Mouse (Mus musculus) cerebellum, postnatal 4 days (tissue): ENCODE measurements at regions not wholly inside any gene's neighbourhood (a gene's known extent, or its start where the extent isn't known, plus 50 kb on each side); places are given as distances from the start of the nearest gene placed in this dataset.

ENCODE experiments used
- DNase-seq, 2 experiments: peaks; one replicate each; pipeline ENCODE4 v3.0.0; 2022; ENCODE audit warnings: low spot score in 2 of 2, mixed read lengths in 1 of 2

DNA sequence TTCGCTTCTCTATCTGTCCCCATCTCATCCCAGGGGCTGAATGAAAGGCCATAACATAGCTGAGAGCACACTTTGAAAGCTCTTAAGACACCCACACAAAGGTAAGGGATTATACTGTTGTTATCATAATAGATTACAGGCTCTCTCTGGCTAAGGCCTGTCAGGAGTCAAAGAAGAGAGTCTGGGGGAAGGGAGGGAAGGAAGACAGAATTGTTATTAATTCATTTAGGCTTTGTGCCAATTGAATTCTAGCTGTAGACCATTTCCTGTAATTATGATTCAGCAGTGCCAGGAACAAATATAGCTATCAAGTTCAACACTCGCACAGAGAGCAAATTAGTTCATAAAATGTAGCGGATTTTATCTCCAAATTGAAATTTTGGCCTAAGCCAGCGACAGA is 369.3 kb upstream of the Gm10306 start:
- no peak for DNase-seq

DNA sequence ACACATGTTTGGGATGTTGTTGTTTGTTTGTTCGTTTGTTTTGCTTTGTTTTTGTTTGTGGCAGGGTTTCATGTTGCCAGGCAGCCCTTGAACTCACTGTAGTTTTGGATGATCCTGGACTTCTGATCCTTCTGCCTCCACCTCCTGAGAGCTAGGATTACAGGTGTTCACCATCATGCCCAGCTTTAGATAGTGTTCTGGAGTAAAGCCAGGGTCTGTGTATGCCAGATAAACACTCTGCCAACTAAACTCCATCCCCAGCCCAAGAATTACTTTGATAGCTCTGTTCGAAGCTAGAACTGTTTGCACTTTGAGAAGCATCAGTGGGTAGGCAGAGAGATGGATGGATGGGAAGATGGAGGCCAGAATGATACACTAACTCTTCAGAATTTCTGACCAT is 368.0 kb upstream of the Gm10306 start:
- no peak for DNase-seq

DNA sequence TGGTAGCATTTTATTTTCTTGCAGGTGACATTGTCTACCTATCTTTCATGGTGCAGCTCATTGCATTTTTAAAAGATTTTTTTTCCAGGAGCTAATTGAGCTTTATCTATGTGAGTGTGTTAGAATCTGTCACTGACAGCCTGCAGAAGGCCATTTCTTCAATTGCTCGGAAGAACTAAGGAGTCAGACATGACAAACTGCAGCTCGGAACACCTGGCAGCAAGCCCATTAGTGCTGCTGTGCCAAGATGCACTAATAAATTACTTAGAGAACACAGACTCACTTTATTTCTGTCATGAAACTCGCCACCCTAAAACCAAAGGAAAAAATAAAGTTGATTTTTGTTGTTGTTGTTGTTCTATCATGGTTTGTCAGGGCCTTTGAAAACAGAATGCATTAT is 367.5 kb upstream of the Gm10306 start:
- DNase-seq = peak in 1 of 2 experiments; percentile 51

DNA sequence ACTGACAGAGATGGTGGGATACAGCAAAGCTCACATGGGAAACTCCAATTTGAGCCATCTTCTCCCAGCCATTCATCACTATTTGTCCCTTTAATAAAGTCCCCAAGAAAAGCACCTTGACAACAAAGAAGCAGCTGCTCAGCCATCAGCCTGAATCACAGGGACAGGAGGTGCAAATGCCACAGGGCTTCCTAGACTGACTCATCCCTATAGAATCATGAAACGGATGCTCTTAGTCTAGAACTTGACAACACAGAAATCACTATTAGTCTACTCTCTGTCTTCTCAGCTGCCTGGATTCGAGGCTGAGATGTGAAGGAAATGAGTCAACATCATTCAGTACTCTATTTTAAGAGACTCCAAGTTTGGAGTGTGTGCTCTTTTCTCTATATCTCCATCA is 365.4 kb upstream of the Gm10306 start:
- no peak for DNase-seq

DNA sequence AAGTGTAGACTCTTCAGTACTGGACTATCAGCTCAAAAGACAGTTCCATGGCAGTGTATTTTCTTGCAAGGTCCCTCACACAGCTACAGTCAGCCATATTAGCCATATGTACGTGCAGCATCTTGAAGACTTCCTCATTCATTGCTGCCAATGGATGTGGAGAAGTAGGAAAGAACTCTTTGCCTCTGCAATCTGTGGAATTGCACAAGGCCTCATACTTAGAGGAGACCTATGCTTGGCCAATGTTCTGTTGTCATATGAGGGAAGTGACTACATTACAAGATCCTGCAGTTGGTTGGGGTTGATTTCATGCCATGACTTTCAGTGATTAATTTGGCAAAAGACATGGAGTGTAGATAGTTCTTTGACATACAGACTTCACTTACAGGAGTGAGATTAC is 340.1 kb upstream of the Gm10306 start:
- DNase-seq = no peak

DNA sequence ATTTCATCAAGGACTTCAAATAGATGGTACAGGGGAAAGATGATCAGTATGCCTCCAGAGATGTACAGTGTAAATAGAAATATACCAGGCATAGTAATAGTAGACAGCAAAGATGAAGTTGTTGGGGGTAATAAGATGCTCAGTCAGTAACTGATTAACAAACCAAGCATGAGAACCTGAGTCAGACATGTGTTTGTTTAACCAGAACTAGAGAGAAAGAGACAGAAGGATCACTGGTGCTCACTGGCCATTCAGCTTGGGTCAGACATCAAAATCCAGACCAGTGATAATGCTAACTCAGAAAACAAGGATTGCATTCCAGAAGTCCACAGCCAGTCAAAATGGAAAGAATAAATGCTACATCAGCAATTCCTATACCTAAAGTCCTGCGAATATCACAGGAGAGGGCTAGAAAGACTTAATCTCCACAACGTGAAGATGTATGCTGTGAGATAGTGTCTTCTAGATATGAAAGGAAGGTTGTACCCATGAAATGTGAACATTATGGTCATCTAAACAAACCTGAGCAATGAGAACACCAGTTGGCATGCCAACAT is 320.6 kb upstream of the Gm10306 start:
- DNase-seq = no peak

DNA sequence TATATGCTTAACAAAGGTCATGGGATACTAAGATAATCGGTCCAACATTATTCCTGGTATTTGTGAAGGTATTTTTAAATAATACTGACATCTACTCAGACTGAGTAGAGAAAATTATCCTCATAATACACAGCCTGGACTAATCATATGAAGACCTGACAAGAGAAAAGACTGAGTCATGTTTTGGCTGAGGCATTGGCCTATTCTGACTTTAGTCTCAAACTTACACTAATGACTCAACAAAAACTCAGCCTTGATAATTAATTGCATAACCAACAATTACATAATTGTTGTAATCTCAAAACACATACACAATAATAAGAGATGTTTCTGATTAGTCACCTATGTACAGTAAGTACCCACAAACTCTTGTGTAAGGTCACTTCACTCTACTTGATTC is 300.3 kb upstream of the Gm10306 start:
- DNase-seq = no peak

DNA sequence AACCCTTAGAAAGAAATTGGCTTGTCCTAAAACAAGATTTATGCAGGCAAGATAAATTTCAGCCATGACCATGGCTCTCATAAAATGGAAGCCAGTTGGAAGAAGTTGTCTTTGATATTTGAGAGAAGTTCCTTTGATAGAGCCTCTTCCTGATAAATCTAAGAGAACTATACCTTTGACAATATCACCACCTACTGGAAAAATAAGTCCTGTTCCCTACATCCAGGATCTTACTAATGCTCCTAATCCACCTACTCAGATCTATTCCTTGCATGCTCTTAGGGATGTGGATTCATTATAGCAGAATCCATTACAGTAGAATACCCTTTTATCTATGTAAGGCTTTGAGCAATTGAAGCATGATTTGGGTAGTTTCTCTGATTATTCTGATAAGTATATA is 295.2 kb upstream of the Gm10306 start:
- DNase-seq = no peak

DNA sequence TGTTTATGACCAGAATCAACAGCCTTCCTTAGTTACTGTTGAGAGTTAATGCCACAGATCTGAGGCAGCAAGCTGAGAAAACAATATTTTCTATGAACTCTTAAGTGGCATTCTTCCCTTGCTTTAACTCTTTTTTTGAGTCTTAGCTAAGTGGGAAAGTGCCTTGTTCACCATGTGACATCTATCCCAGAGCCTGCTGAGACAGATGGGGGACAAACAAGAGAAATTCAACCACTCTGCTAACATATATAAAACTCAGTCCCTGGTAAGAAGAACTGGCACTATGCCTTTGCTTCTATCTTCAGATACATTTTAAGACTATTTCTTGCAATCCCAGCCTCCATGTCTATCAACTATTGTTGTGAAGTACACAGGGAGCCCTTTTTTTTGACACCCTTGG is 274.6 kb upstream of the Gm10306 start:
- DNase-seq = no peak

DNA sequence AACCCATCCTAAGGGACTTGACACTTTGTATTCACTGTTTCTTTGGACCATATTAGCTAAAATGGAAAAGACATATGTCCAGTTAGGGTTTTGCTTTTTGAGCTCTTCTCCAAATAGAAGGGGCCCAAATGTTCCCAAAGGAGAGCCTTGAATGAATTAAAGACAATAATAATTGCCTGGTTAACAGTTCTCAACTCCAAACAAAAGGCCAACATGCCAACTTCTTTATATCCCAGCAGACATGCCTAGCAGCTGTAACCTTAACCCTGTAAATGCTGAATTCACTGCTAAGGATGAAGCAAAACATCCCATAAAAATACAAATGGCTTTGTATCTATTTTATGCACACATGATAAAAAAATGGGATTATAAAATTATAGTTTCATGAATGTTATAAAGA is 264.2 kb upstream of the Gm10306 start:
- no peak for DNase-seq

DNA sequence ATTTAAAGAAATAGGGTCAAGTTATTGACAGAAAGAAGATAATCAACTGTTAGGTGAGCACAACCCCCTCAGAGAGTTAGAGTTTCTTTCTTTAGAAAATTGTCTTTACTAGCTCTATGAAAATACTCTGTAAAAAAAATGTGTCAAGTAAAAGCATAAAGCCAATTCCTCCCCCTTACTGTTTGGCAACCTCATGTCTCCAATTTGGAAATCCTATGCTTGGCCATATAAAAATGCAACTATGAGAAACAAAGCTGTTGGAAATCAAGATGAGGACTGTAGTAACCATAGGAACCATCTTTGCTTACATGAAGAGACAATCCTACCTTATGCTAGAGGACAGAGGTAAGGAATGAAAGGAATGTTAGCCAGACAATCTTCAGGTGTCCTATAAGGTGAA is 239.0 kb upstream of the Gm10306 start:
- DNase-seq = no peak

DNA sequence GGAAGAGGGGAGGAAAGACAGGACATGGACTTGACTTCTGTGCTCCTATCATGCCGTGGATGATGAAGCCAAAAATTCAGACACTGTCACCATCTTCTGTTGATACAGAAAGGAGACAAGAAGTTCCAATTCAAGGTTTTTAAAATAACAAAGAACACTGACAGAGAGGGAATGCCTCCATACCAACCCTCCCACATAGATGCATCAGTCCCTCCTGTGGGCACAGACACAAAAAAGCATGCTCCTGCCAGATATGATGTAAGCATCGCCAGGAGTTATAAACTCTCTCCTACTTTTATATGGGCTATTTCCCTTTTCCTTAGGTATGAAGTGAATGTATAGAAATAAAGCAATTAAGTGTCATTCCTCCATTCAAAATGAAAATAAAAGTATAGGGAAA is 229.6 kb upstream of the Gm10306 start:
- no peak for DNase-seq

DNA sequence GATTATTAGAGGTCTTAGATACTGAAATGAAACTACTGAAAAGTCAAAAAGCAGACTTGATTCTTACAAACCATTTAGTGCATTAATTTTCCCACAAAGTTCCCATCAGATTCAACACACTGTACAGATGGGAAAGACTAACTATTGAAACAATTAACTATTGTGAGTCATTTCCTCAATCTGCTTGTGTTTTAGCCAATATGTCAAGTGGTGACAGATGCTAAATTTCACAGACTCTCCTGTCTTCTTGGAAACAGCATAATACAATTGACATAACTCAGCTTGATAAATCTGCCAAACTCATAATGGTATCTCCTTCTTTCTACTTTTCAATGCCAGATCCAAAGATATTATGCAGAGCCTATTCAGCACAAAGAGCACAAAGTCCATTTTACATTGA is 213.0 kb upstream of the Gm10306 start:
- DNase-seq = no peak

DNA sequence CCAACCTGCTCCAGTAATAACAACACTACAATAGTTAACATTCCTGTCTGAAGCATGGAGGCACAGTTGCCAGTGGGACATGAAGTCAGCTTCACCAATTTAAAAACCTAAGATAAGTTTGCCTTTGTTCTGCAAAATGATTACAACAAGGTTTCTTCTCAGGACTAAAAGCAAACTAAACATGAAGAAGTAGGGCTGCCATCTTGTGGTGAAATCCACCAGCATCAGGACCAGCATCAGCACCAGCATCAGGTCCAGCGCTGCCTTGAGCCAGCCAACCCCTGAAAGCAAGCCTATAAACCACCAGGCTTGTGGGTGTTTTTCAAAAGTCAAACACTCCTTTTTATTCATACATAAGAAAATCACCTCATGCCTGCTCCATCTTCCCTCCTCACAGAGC is 207.1 kb upstream of the Gm10306 start:
- no peak for DNase-seq

DNA sequence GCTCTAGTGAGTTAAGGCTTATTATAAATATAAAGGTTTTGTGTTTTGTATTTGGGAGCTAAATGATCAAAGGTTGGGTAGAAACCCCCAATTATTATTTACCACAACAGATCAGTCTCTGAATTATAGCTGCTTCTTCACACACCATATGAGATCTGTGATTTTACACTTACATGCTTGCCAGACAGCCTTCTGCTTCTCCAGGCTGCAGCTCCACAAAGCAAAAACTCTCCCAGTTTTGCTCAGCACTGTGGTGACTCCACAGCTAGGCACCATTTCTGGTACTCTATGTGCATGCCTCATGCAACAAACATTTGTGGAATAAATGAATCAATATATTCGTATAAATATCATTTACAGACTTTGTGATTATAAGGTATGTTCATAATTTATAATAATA is 199.4 kb upstream of the Gm10306 start:
- DNase-seq = no peak

DNA sequence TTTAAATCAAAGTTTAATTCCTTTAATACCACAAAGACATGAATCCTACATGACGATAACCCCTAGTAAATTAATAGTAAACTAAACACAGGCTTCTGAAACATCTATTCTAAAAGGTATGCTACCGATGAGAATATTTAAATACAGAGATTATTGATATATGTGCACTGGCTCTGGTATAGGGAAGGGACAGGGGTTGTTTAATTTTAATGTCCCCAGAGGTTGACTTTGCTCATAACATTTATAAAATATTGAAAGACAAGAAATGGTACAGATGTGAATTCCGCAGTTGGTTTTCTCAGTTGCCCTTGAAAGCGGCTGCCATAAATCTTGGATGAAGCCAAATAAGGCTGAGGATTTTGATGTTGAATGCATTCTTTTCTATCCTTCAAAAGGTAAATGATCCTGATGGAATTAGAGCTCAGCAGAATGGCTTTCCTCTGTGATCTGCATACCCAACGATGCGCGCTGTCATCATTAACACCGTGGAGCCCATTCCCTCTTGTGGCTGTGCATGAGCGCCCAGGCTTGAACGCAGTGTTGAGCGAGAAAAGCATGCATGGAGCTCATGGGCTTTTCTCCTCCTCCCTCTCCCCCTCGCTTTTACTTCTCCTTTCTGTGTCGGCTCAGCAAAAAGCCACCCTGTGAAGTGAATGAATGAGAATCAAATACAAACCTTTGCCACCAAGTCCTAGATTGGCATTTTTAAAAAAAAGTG is 195.4 kb upstream of the Gm10306 start:
- DNase-seq = no peak

DNA sequence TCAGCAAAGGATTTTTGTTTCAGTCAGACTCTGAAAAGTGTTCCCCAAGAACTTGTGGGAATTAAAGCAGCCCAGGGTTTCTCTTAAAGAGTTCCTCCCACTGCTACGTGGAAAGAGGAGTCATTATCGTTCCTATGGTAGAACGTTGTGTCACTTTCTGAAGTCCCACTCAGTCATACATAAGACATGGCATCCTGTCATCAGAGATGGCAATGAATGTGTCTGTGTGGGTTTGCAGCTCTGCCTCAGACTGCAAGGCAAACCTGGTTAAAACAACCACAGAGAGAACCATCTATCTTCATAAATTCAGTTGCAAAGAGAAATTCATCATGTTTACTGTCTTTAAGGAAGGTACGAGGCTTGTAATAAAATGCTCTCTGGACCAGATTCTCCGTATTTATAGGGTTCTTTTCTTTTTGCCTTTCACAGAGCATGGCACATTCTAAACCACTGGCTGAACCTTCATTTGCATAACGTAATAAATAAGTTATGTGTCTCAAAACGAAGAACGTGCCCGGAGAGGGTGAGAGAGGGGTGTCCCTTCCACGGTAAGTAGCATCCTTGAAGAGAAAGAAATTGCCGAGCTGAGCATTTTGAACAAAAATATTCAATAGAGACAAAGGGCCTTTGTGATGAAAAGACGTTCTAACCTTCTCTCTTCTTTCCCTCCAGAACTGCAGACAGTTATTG is 194.7 kb upstream of the Gm10306 start:
- no peak for DNase-seq

DNA sequence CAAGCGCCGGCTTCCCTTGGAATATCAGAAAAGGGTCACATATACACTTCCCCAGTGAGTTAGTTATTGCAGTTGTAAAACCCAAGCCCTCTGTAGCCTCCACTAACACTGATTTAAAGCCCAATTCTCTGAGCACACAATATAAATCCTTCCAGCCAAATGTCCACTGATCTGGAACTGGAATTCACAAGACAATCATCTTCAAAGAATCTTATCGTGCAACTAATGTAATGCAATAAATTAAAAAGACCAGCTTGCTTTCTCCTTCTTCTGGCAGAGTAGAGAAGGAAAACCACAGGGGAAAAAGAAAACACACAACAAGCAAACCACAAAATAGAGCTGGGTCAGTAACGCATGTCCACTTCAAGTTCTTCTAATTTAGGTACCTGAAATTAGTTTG is 191.0 kb upstream of the Gm10306 start:
- DNase-seq = no peak

DNA sequence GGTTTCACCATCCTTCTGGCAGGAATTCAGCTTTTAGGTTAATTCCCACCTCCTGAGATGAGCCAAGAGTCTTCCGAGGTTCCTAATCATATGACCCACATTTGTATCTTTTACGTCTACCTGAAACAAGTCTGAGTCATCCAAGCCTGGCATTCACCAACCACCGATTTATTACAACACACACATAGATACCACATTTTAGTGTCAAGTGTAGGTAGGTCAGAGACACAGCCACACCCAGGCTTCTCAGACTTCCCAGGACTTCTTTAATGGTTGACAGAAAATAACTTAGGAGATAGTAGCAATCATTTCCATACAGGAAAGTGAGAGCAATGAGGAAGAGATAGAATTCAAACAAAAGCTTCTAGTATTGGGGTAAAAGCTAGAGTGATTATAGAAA is 189.2 kb upstream of the Gm10306 start:
- DNase-seq = no peak

DNA sequence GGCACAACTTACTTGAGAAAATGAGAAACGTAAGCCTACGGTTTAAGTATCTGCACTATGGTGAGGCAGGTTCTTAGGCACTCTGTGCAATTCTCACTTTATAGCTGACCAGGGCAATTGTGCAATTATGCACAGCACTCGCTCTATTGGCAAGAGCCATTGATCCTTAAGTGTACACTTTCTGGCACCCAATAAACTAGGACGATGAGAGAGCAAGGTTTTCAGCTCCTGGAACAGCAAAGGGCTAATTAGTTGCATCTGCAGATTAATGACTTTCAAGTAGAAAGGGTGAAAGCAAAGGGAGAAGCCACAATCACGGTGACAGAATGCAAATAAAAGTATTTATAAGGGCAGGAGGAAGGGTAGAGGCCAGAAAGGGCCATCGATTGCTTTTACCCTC is 185.4 kb upstream of the Gm10306 start:
- DNase-seq = no peak

DNA sequence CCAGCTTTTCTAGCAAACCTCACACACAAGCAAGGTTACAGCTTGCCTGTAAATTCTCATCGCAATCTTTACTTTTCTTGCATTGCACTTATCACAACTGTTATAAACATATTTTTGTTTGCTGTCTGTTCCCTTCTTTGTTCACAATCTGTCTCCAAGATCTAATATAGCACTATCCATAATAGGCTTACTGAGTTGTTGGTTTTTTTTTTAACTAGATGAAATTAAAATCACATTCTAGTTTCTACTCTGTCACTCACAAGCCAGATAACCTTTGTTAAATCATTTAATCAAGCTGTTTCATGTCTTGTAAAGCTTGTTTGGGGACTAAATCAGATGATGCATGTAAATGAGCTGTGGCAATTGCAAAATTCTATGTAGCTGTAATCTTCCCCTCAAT is 180.1 kb upstream of the Gm10306 start:
- DNase-seq = no peak

DNA sequence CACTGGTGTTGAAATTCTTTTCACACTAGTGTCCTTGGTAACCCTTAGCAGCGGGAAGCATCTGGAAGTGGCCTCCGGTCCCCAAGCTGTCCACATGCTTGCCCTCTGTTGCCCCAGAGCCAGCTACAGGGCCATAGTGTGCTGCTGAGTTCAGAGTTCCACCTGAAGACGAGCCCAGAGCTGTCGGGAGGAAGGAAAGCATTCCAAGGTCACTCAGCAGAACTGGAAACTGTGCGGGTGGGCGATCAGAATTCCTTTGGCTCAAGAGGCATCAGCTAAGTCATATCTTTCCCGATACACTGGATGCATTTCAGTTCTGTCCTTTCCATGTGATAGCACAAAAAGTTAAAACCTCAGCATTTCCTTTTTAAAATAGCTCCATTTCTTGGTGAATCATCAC is 170.6 kb upstream of the Gm10306 start:
- DNase-seq = no peak

DNA sequence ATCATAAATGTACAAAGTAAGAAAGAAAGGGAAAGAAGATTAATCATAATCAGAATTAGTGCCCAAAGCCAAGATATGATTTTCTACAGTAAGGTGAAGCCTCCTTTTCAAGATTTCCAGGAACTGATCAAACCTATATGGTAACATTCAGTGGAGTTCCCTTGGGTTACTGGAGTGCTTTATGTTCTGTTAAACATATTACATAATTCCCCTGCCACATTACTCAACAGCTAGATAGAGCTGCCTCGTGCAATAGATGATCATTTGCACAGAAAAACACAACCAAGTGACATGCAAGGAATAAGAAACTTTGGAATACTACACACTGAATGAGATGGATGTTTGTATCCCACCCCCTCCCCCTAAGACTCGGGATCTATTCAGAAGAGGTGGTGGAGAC is 168.0 kb upstream of the Gm10306 start:
- no peak for DNase-seq

DNA sequence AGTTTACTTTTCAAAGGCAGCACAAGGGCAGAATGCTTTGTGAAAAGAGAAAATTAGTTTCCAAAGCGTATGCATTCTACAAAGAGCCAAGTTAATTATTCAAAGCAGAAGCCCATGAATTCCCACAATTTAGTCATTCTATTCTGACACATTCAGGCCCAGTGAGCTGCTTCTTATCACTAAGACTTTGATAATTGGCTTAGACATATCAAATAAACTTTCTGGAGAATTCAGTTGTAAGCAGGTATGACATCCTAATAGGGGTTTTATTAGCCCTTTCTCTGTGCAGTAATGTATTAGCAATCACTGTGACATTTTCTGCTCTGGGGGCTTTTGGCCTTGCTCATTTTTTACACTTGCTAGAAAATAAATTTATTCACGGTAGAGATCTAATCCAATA is 161.9 kb upstream of the Gm10306 start:
- DNase-seq = no peak
